Mouse (Mus musculus) adrenal gland, postnatal 4 days (tissue): ENCODE measurements around the gene Alg6. TPM values are rescaled to one million over a fixed set of nuclear protein-coding genes. Genes with fewer than 3 reads are reported as not detected.

ENCODE experiments used
- total RNA-seq, 2 experiments: library from RNA; stranded (reverse); gene quantifications; 2 replicates each; pipeline ENCODE4 v1.2.3; 2021

Gene Alg6
- total RNA-seq, 2 experiments from 2014 or later: 17.0 to 18.8 TPM

Other genes starting within 250 kb of the Alg6 start
- gene Foxd3, start 59.4 kb upstream of the Alg6 start, total RNA-seq: 1 to 10 TPM; 4.2 to 4.5 TPM
- gene Efcab7, start 113.5 kb downstream of the Alg6 start, total RNA-seq: 10 to 100 TPM; 10.9 to 13.8 TPM
- gene Pgm1, start 213.8 kb downstream of the Alg6 start, total RNA-seq: 10 to 100 TPM; 86.5 to 99.5 TPM
- 10 to 100 TPM; 11.1 to 11.6 TPM for gene Itgb3bp, start 214.1 kb downstream of the Alg6 start, total RNA-seq